Mouse (Mus musculus) C2C12 (cell line): ENCODE measurements around the gene Gm11032. TPM values are rescaled to one million over a fixed set of nuclear protein-coding genes. Genes with fewer than 3 reads are reported as not detected.
"Not testable (repeated sequence)": the region's sequence is repeated elsewhere in the genome, so short reads cannot be mapped to it uniquely, and the experiment has no call there.

Source experiments
- H3K27me3 ChIP-seq: one replicate; pipeline ENCODE4 v1.6.1; 2011; ENCODE audit not compliant: control insufficient read depth, insufficient read depth, insufficient read length
- H3K36me3 ChIP-seq: one replicate; pipeline ENCODE4 v1.6.1; 2011; ENCODE audit not compliant: control insufficient read depth, insufficient read depth
- H3K4me3 ChIP-seq: one replicate; pipeline ENCODE4 v1.5.1; 2011; ENCODE audit warnings: mild to moderate bottlenecking, control low read depth; ENCODE audit not compliant: poor library complexity, insufficient read depth, severe bottlenecking
- H3K79me2 ChIP-seq: one replicate; pipeline ENCODE4 v1.6.1; 2011; ENCODE audit not compliant: control insufficient read depth, insufficient read depth
- H3K79me3 ChIP-seq: one replicate; pipeline ENCODE4 v1.6.1; 2011; ENCODE audit warnings: low read depth, control low read depth
- H3ac ChIP-seq: one replicate; pipeline ENCODE3; 2011; ENCODE audit warnings: low read depth; ENCODE audit not compliant: control insufficient read depth, insufficient read length
- CEBPB ChIP-seq: IDR thresholded peaks from one replicate; pipeline ENCODE4 v1.6.1; 2011; ENCODE audit warnings: low read depth, mild to moderate bottlenecking, control low read depth, moderate library complexity
- CTCF ChIP-seq: IDR thresholded peaks from one replicate; pipeline ENCODE4 v1.5.1; 2011; ENCODE audit not compliant: control insufficient read depth, insufficient read depth, insufficient read length
- FOSL1 ChIP-seq: IDR thresholded peaks from one replicate; pipeline ENCODE4 v1.8.0; 2011; ENCODE audit warnings: mild to moderate bottlenecking, low read length; ENCODE audit not compliant: poor library complexity, insufficient read depth, severe bottlenecking
- MAX ChIP-seq: IDR thresholded peaks from one replicate; pipeline ENCODE4 v1.6.1; 2011; ENCODE audit warnings: mild to moderate bottlenecking, control low read depth
- MYOD1 ChIP-seq: IDR thresholded peaks from one replicate; pipeline ENCODE4 v1.6.1; 2011; ENCODE audit warnings: low read depth; ENCODE audit not compliant: control insufficient read depth, insufficient read length
- MYOG ChIP-seq: IDR thresholded peaks from one replicate; pipeline ENCODE4 v1.6.1; 2011; ENCODE audit not compliant: control insufficient read depth, insufficient read length; ENCODE audit errors: extremely low read depth
- USF1 ChIP-seq: IDR thresholded peaks from one replicate; pipeline ENCODE4 v1.6.1; 2011; ENCODE audit warnings: low read depth, mild to moderate bottlenecking, control low read depth, moderate library complexity
- long read RNA-seq, 2 experiments: library from polyadenylated mRNA; unstranded; transcript quantifications; one replicate each; pipeline ENCODE4 v2.0.0; 2019 to 2020
- polyA plus RNA-seq: library from polyadenylated mRNA; unstranded; fragments of >200 nt; fragmentation: generic; extraction: Trizol; gene quantifications from one replicate; pipeline ENCODE4 v1.2.1, GENCODE M21; 2012; ENCODE audit warnings: missing spikeins

Gene Gm11032
- not detected for polyA plus RNA-seq
- long read RNA-seq, experiment 1: 0 reads
- long read RNA-seq, experiment 2: 0 reads

GRCm38 (mm10) chr11:4620017-4620485 is at the start of gene Gm11032:
Gene Gm11032 (plus strand): TSS chr11:4620067.
- TF ChIP-seq CTCF: no peak
- TF ChIP-seq FOSL1: no peak
- TF ChIP-seq CEBPB: no peak
- TF ChIP-seq MYOD1: no peak
- TF ChIP-seq MYOG: no peak
- TF ChIP-seq MAX: no peak
- no peak for TF ChIP-seq USF1
- Histone ChIP-seq H3K36me3 (no peaks in the 10 kb centered on the region), H3K79me3 (no peaks in the 10 kb centered on the region), H3K4me3 (no peak within 1 kb of the TSS), H3K79me2 (no peaks in the 10 kb centered on the region), H3ac (no peak within 1 kb of the TSS), H3K27me3 (no peaks in the 10 kb centered on the region)

GRCm38 (mm10) chr11:4571491-4571901 is 48.4 kb upstream of the Gm11032 start:
- Histone ChIP-seq H3K4me3 (no peak overlapping the region), H3K36me3 (no peaks in the 10 kb centered on the region), H3K79me3 (peaks cover 45% of the 10 kb centered on the region), H3ac (no peak overlapping the region), H3K27me3 (no peaks in the 10 kb centered on the region), H3K79me2 (peaks cover 80% of the 10 kb centered on the region)
- TF ChIP-seq MYOD1 (no peak), USF1 (no peak), MAX (no peak), CTCF (no peak), FOSL1 (no peak), MYOG (no peak), CEBPB (no peak)

GRCm38 (mm10) chr11:4576090-4576732 is 43.7 kb upstream of the Gm11032 start:
- H3K27me3 ChIP-seq, H3K36me3 ChIP-seq, H3K4me3 ChIP-seq, H3ac ChIP-seq: not testable (repeated sequence)
- H3K79me3 ChIP-seq: peaks cover 54% of the 10 kb centered on the region
- H3K79me2 ChIP-seq: peaks cover 81% of the 10 kb centered on the region

GRCm38 (mm10) chr11:4577079-4577478 is 42.8 kb upstream of the Gm11032 start:
- H3K27me3 ChIP-seq: no peaks in the 10 kb centered on the region
- H3K79me3 ChIP-seq: peaks cover 61% of the 10 kb centered on the region
- H3K79me2 ChIP-seq: peaks cover 81% of the 10 kb centered on the region
- no peaks in the 10 kb centered on the region for H3K36me3 ChIP-seq
- no peak overlapping the region for H3ac ChIP-seq
- H3K4me3 ChIP-seq: no peak overlapping the region
- TF ChIP-seq USF1 (no peak), MYOG (no peak), CEBPB (no peak), MYOD1 (no peak), MAX (no peak), CTCF (no peak), FOSL1 (no peak)

GRCm38 (mm10) chr11:4578682-4579081 is 41.2 kb upstream of the Gm11032 start:
- Histone ChIP-seq H3ac (no peak overlapping the region), H3K79me2 (peaks cover 92% of the 10 kb centered on the region), H3K4me3 (no peak overlapping the region), H3K27me3 (no peaks in the 10 kb centered on the region), H3K36me3 (no peaks in the 10 kb centered on the region), H3K79me3 (peaks cover 72% of the 10 kb centered on the region)
- TF ChIP-seq CEBPB (peak; percentile 82), MAX (peak; percentile 53), MYOG (no peak), CTCF (no peak), USF1 (no peak), FOSL1 (peak; percentile 49), MYOD1 (no peak)

- Histone ChIP-seq H3K36me3 (peaks cover 4% of the 10 kb centered on the region), H3K4me3 (no peak overlapping the region)
- TF ChIP-seq USF1 (no peak), MYOD1 (no peak), FOSL1 (no peak)
Observed at GRCm38 (mm10) chr11:4591811-4592210, 28.1 kb upstream of the Gm11032 start.

More at GRCm38 (mm10) chr11:4591811-4592210, 28.1 kb upstream of the Gm11032 start:
- no peak overlapping the region for H3ac ChIP-seq
- peaks cover 57% of the 10 kb centered on the region for H3K79me3 ChIP-seq
- H3K79me2 ChIP-seq: peaks cover 77% of the 10 kb centered on the region
- H3K27me3 ChIP-seq: no peaks in the 10 kb centered on the region
